Mouse (Mus musculus): Measurements from ENCODE around the gene Rnf114. TPM values are rescaled to one million over a fixed set of nuclear protein-coding genes. Genes with fewer than 3 reads are reported as not detected.

The Rnf114 gene
- total and polyA plus RNA-seq, 2 experiments from 2014 or later = 83.4 to 84.2 TPM

GRCm38 (mm10) chr2:167512365-167512764, 19.9 kb downstream of the Rnf114 start:
- Histone ChIP-seq H3K4me2 (ENCODE audit: low read depth, low read length, poor library complexity, severe bottlenecking) (no peak overlapping the region), H3K36me3 (ENCODE audit: insufficient read depth, low read length) (peaks cover 54% of the 10 kb centered on the region), H3K27ac (ENCODE audit: low read depth, low read length) (no peak overlapping the region), H3K4me3 (ENCODE audit: low read depth, low read length) (no peak overlapping the region), H3K4me1 (ENCODE audit: insufficient read depth, low read length) (no peaks in the 10 kb centered on the region), H3K9me3 (ENCODE audit: low read length) (no peaks in the 10 kb centered on the region), H3K9ac (replicated peaks; ENCODE audit: low read length, poor library complexity, severe bottlenecking) (no peak overlapping the region), H3K27me3 (ENCODE audit: insufficient read depth, low read length) (no peaks in the 10 kb centered on the region)
- 96% methylated on average over 9 of the region's 9 CpGs for WGBS
- TF ChIP-seq CTCF (IDR thresholded peaks at IDR 0.05) = no peak
- no peak for DNase-seq (ENCODE audit: low spot score)
- ATAC-seq (ENCODE audit: low FRiP score) = no peak

GRCm38 (mm10) chr2:167512970-167513369, 20.5 kb downstream of the Rnf114 start:
- Histone ChIP-seq H3K27me3 (ENCODE audit: insufficient read depth, low read length) (no peaks in the 10 kb centered on the region), H3K9ac (replicated peaks; ENCODE audit: low read length, poor library complexity, severe bottlenecking) (no peak overlapping the region), H3K27ac (ENCODE audit: low read depth, low read length) (no peak overlapping the region), H3K4me3 (ENCODE audit: low read depth, low read length) (no peak overlapping the region), H3K9me3 (ENCODE audit: low read length) (no peaks in the 10 kb centered on the region), H3K4me2 (ENCODE audit: low read depth, low read length, poor library complexity, severe bottlenecking) (no peak overlapping the region), H3K4me1 (ENCODE audit: insufficient read depth, low read length) (no peaks in the 10 kb centered on the region), H3K36me3 (ENCODE audit: insufficient read depth, low read length) (peaks cover 60% of the 10 kb centered on the region)
- no peak for ATAC-seq (ENCODE audit: low FRiP score)
- DNase-seq (ENCODE audit: low spot score) = no peak
- peak; percentile 51 for TF ChIP-seq CTCF (IDR thresholded peaks at IDR 0.05)
- 97% methylated on average over 5 of the region's 5 CpGs for WGBS

GRCm38 (mm10) chr2:167514641-167515040, 22.2 kb downstream of the Rnf114 start:
- TF ChIP-seq CTCF (IDR thresholded peaks at IDR 0.05) = no peak

GRCm38 (mm10) chr2:167515688-167516087, 23.2 kb downstream of the Rnf114 start:
- whole genome bisulfite sequencing = 94% methylated on average over 5 of the region's 5 CpGs
- H3K4me2 ChIP-seq (ENCODE audit: low read depth, low read length, poor library complexity, severe bottlenecking) = no peak overlapping the region

More at GRCm38 (mm10) chr2:167514641-167515040, 22.2 kb downstream of the Rnf114 start:
- H3K36me3 ChIP-seq (ENCODE audit: insufficient read depth, low read length) = peaks cover 65% of the 10 kb centered on the region
- no peak overlapping the region for H3K4me3 ChIP-seq (ENCODE audit: low read depth, low read length)
- H3K9ac ChIP-seq (replicated peaks; ENCODE audit: low read length, poor library complexity, severe bottlenecking) = no peak overlapping the region
- no peaks in the 10 kb centered on the region for H3K27me3 ChIP-seq (ENCODE audit: insufficient read depth, low read length)
- DNase-seq (ENCODE audit: low spot score) (no peak), ATAC-seq (ENCODE audit: low FRiP score) (no peak)
- H3K9me3 ChIP-seq (ENCODE audit: low read length) = no peaks in the 10 kb centered on the region
- 97% methylated on average over 4 of the region's 4 CpGs for WGBS
- H3K4me2 ChIP-seq (ENCODE audit: low read depth, low read length, poor library complexity, severe bottlenecking) = no peak overlapping the region
- no peaks in the 10 kb centered on the region for H3K4me1 ChIP-seq (ENCODE audit: insufficient read depth, low read length)
- H3K27ac ChIP-seq (ENCODE audit: low read depth, low read length) = no peak overlapping the region

GRCm38 (mm10) chr2:167519606-167520252, 27.3 kb downstream of the Rnf114 start:
- WGBS = 80% methylated on average over 5 of the region's 5 CpGs
- TF ChIP-seq CTCF (IDR thresholded peaks at IDR 0.05) = peak; percentile 63

More at GRCm38 (mm10) chr2:167515688-167516087, 23.2 kb downstream of the Rnf114 start:
- Histone ChIP-seq H3K9me3 (ENCODE audit: low read length) (no peaks in the 10 kb centered on the region), H3K4me3 (ENCODE audit: low read depth, low read length) (no peak overlapping the region), H3K4me1 (ENCODE audit: insufficient read depth, low read length) (no peaks in the 10 kb centered on the region), H3K9ac (replicated peaks; ENCODE audit: low read length, poor library complexity, severe bottlenecking) (no peak overlapping the region), H3K36me3 (ENCODE audit: insufficient read depth, low read length) (peaks cover 61% of the 10 kb centered on the region), H3K27ac (ENCODE audit: low read depth, low read length) (no peak overlapping the region), H3K27me3 (ENCODE audit: insufficient read depth, low read length) (no peaks in the 10 kb centered on the region)
- ATAC-seq (ENCODE audit: low FRiP score) (no peak), DNase-seq (ENCODE audit: low spot score) (no peak)
- TF ChIP-seq CTCF (IDR thresholded peaks at IDR 0.05) = no peak

GRCm38 (mm10) chr2:167528278-167528677, 35.8 kb downstream of the Rnf114 start:
- no peak for ATAC-seq (ENCODE audit: low FRiP score)
- Histone ChIP-seq H3K4me1 (ENCODE audit: insufficient read depth, low read length) (no peaks in the 10 kb centered on the region), H3K4me2 (ENCODE audit: low read depth, low read length, poor library complexity, severe bottlenecking) (no peak overlapping the region), H3K9ac (replicated peaks; ENCODE audit: low read length, poor library complexity, severe bottlenecking) (no peak overlapping the region), H3K36me3 (ENCODE audit: insufficient read depth, low read length) (no peaks in the 10 kb centered on the region), H3K27ac (ENCODE audit: low read depth, low read length) (no peak overlapping the region), H3K4me3 (ENCODE audit: low read depth, low read length) (no peak overlapping the region), H3K27me3 (ENCODE audit: insufficient read depth, low read length) (no peaks in the 10 kb centered on the region), H3K9me3 (ENCODE audit: low read length) (no peaks in the 10 kb centered on the region)
- WGBS = 9% methylated on average over 5 of the region's 5 CpGs
- TF ChIP-seq CTCF (IDR thresholded peaks at IDR 0.05) = peak; percentile 66
- no peak for DNase-seq (ENCODE audit: low spot score)

More at GRCm38 (mm10) chr2:167519606-167520252, 27.3 kb downstream of the Rnf114 start:
- Histone ChIP-seq H3K9me3 (ENCODE audit: low read length) (no peaks in the 10 kb centered on the region), H3K4me1 (ENCODE audit: insufficient read depth, low read length) (no peaks in the 10 kb centered on the region), H3K27ac (ENCODE audit: low read depth, low read length) (no peak overlapping the region), H3K36me3 (ENCODE audit: insufficient read depth, low read length) (peaks cover 31% of the 10 kb centered on the region), H3K27me3 (ENCODE audit: insufficient read depth, low read length) (no peaks in the 10 kb centered on the region), H3K4me2 (ENCODE audit: low read depth, low read length, poor library complexity, severe bottlenecking) (no peak overlapping the region), H3K9ac (replicated peaks; ENCODE audit: low read length, poor library complexity, severe bottlenecking) (no peak overlapping the region), H3K4me3 (ENCODE audit: low read depth, low read length) (no peak overlapping the region)
- no peak for DNase-seq (ENCODE audit: low spot score)
- no peak for ATAC-seq (ENCODE audit: low FRiP score)

Measured in midbrain, postnatal 0 days (tissue).